Mouse (Mus musculus): ENCODE data around the gene Cdyl2.
A peak's percentile ranks its signal among the peaks of the same experiment; 100 is the strongest.

Cdyl2 gene

GRCm38 (mm10) chr8:116670604-116671003 lies 62.2 kb downstream of the Cdyl2 start:
- DNase-seq = no peak

GRCm38 (mm10) chr8:116668977-116669376 lies 63.8 kb downstream of the Cdyl2 start:
- no peak for DNase-seq

DNA sequence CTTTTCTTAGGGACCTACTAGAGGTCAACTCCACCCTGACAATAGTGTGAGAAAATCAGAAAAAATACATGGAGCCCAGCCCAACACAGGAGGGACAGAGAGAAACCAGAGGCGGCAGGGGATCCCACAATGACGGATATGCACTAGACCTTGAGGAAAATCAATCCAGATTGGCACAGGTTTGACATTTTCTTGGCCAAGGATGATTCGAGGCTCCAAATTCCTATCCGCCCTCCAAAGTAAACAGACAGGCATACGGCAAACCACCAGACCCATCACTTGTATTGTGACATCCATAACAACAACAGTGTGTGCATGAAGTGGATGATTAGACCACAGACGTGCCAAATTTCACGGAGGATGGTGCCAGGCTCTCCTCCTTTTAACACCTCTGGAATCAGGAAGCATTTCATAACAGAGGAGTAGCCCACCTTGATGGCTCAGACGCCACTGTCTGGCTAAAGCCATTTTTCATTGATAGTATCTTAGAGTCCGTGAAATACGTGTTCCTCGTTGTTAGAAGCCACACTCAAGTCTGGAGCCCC lies 65.9 kb downstream of the Cdyl2 start:
- no peak for DNase-seq

GRCm38 (mm10) chr8:116661521-116661920 lies 71.3 kb downstream of the Cdyl2 start:
- DNase-seq = no peak

DNA sequence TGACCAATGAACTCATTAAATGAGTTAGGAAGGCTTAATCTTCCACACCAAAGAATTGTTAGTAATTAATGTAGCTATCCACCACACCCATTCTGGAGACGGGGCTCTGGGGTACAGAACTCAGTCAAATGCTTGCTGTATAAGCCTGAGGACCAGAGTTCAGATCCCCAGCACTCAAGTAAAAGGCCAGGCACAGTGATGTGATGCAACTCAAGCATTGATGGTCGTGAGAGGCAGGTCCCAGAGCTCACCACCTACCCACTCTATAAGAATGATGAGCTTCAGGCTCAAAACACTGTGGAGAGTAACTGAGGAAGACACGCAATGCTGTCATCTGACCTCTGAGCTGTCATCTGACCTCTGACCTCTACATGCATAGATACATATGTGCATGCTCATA lies 76.0 kb downstream of the Cdyl2 start:
- no peak for DNase-seq

DNA sequence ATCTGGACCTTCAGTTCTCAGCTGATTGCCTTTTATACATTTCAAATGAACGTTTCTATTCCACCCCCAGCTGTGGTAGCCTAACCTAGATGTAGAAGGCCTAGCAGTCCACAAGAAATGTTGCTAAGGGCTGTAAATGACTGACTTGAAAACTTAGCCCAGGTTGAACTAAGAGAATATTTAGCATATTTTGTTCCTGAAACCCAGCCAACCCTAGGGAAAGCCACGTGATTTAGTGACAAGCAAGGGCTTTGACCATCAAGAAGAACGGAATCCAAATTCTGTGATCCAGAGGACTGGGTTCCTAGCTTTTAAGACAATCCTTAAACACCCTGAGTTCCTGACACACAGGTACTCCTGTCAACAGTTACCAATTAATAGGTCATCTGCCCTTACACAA lies 77.9 kb downstream of the Cdyl2 start:
- DNase-seq = no peak

GRCm38 (mm10) chr8:116652949-116653348 lies 79.8 kb downstream of the Cdyl2 start:
- DNase-seq = no peak

GRCm38 (mm10) chr8:116649975-116650725 lies 82.6 kb downstream of the Cdyl2 start:
- no peak for DNase-seq

DNA sequence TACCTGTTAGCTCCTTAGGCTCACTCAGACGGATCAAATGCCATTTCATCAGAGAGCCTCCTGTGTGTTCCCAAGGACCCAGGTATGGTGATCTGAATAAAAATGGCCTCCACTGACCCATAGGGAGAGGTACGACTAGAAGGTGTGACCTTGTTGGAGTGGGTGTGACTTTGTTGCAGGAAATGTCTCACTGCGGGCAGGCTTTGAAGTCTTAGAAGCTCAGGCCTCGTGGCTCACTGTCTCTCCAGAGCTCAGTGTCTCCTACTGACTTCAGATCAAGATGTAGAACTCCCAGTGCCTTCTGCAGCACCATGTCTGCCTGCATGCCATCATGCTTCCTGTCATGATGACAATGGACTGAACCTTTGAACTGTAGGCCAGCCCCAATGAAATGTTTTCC lies 87.4 kb downstream of the Cdyl2 start:
- no peak for DNase-seq

DNA sequence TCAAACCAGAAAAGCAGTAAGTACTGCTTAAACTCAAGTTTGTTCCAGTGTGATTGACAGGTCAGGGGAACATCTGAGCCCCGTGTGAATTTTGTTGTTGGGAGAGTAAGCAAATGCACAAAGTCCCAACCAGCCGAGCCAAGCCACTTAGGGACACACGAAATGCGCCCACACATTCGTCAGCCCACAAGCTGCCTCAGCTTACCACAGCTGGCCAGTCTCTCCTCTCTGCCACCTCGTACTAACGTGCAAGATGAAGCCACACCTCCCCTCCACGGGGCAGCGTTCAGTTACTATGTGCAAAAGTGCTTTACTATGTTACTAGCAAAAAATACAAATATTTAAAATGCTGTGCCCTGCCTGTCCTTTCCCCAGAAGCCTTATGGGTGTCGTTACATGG lies 91.9 kb downstream of the Cdyl2 start:
- no peak for DNase-seq

- no peak for DNase-seq
Observed at GRCm38 (mm10) chr8:116637998-116638397, 94.8 kb downstream of the Cdyl2 start.

- no peak for DNase-seq
Observed at GRCm38 (mm10) chr8:116637193-116637592, 95.6 kb downstream of the Cdyl2 start.

DNA sequence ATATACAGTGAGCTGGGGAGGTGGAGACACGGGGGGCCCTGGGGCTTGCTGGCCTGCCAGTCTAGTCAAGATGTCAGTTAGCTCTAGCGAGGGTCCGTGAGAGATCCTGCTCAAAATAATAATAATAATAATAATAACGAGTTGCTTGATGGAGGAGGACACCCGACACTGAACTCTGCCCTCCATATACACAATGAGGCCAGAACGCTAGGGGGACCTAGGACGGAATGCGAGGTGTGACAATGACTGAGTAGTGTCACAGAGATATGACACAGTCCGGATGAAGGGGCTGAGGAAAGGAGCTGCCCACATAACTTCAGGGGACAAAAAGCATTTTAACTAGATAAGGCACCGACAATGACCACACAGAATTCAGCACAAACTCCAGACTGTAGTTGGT lies 96.4 kb downstream of the Cdyl2 start:
- DNase-seq = no peak

DNA sequence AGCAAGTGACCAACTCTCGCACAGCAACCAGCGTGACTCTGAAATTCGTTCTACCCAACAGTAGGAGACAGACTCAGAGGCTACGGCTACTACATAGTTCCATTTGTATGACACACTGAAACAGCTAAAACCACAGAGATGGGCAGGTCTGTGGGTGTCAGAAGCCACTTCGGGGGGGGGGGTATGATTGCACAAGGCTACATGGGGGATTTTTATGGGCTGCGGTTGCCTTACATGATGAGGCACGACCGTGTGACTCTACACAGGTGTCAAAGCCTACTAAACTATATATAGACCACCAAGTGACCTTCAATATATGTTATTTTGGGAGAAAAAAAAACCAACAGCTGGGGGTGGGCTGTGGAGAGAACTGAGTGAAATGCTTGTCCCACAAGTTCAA lies 96.8 kb downstream of the Cdyl2 start:
- DNase-seq = no peak

GRCm38 (mm10) chr8:116635261-116635660 lies 97.5 kb downstream of the Cdyl2 start:
- no peak for DNase-seq

GRCm38 (mm10) chr8:116634436-116634835 lies 98.4 kb downstream of the Cdyl2 start:
- no peak for DNase-seq

GRCm38 (mm10) chr8:116633470-116634150 lies 99.2 kb downstream of the Cdyl2 start:
- DNase-seq = no peak

- peak; percentile 21 for DNase-seq
Observed at GRCm38 (mm10) chr8:116630066-116630465, 102.7 kb downstream of the Cdyl2 start.

DNA sequence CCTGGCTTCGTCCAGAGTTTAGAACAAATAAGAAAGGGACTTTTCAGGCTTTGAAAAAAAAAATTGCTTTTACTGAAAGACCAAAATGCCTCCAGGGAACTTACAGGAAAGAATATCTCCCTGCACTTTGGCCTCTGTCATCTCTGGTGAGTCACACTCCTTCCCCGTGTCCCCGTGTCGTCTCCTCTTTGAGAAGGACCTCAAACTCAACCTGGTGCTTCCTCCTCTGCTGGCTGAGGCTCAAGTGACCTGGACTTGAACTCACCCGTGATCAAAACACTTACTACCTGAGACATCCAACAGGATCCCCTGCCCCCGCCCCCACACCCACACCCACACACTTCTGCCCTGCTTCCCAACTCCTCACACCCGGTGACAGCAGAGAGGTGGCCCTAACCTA lies 103.8 kb downstream of the Cdyl2 start:
- DNase-seq = no peak

- no peak for DNase-seq
Observed at GRCm38 (mm10) chr8:116627854-116628479, 104.8 kb downstream of the Cdyl2 start.

GRCm38 (mm10) chr8:116623591-116623990 lies 109.2 kb downstream of the Cdyl2 start:
- no peak for DNase-seq

DNA sequence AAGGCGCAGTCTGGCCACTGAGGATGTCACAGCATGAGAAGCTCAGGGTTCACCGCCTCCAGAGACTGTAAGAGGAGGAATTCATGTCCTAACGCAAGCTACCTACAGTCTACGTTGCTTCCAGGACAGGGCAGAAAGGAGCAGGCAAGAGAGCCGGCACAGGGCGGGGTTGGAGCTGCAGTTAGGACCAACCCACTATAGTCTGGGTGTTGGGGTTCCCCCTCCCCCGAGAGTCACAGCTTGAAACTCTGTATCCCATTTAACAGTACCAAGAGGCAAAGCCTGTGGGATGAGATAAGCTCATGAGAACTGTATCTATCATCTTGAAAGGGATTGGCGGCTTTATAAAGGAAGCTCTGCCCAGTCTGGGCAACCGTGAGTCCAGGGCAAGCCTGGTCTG lies 110.5 kb downstream of the Cdyl2 start:
- DNase-seq = no peak

- peak; percentile 40 for DNase-seq
Observed at GRCm38 (mm10) chr8:116621158-116621961, 111.4 kb downstream of the Cdyl2 start.
